Mouse (Mus musculus) heart, postnatal 0 days (tissue): ENCODE measurements at regions not wholly inside any gene's neighbourhood (a gene's known extent, or its start where the extent isn't known, plus 50 kb on each side); places are given as distances from the start of the nearest gene placed in this dataset.

Experiments used
- CTCF ChIP-seq: IDR thresholded peaks from 2 replicates; pipeline ENCODE4 v1.5.1; 2016; ENCODE audit warnings: antibody characterized with exemption, control low read depth, low read depth
- EP300 ChIP-seq: IDR thresholded peaks from 2 replicates; pipeline ENCODE4 v1.6.1; 2016; ENCODE audit warnings: antibody characterized with exemption, low read depth

DNA sequence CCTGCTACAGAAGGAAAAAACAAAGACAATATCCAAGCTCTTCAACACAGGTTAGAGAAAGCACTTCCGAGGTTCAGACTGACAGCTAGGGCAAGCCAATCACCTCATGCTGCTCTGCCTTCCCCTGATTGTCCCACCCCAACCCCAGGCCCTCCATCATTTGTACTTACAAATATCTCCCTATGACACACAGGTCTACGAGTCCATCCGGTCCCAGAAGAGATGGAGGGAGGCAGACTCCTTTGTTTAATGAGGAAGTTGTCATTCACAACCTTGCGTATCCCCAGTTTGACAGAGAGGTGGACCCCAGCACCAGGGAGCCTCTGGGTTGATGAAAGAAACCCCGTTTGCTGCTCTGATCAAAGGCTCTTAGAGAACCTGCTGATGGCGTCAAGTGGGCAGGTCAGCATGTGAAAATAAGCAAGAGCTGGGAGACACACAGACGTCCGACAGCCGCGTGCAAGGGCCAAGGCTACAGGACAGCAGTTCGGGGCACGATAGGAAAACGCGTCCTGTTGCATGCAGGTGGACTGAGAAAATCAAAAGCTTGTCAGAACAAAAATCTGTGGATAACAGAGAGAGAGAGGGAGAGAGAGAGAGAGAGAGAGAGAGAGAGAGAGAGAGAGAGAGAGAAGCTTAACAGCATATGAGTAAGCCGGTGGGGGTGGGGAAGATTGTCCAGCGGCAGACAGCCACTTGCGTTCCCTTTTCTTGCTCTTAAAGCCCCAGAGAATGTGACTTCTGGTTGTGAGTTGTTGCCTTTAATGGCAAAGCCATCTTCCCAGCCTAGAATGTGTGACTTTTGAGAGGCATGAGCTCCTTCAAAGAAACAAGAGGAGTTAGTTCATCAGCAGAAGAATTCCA is 137.1 kb upstream of the Pkdcc start:
- TF ChIP-seq EP300, result no peak
- TF ChIP-seq CTCF, result no peak
